Mouse (Mus musculus): ENCODE results near the gene Wif1. TPM values are rescaled to one million over a fixed set of nuclear protein-coding genes. Genes with fewer than 3 reads are reported as not detected.

The Wif1 gene
- total and polyA plus RNA-seq, 3 experiments, result not detected

- Histone ChIP-seq H3K9ac (ENCODE audit: insufficient read depth, low read depth) (no peak overlapping the region), H3K4me2 (ENCODE audit: insufficient read depth, low read depth, poor library complexity, severe bottlenecking) (no peak overlapping the region), H3K79me2 (replicated peaks; ENCODE audit: control insufficient read depth, extremely low read depth, insufficient read depth, poor library complexity, severe bottlenecking) (no peaks in the 10 kb centered on the region), H3K9me3 (replicated peaks; ENCODE audit: low read length) (peaks cover 29% of the 10 kb centered on the region), H3K4me3 (replicated peaks in 1 of 3; ENCODE audit: low read depth in 2 of 3, low read length in 2 of 3, poor library complexity in 1 of 3) (no peak overlapping the region), H3K36me3 (replicated peaks in 1 of 2; ENCODE audit: control insufficient read depth in 1 of 2, insufficient read depth in 1 of 2, low read length in 1 of 2) (no peaks in the 10 kb centered on the region), H3K27ac (ENCODE audit: insufficient read depth, low read depth) (no peak overlapping the region), H3K27me3 (replicated peaks) (no peaks in the 10 kb centered on the region), H3K4me1 (ENCODE audit: control insufficient read depth in 1 of 2, insufficient read depth in 2 of 2) (no peaks in the 10 kb centered on the region)
- in situ Hi-C loops (cut with MboI; ENCODE audit: low pct_ligation_motif_present, low pct_unique_long_range_greater_than_20kb, low sequenced_read_pairs) (no loop called here), dilution Hi-C loops (cut with MboI; ENCODE audit: extremely low pct_ligation_motif_present, extremely low pct_unique_long_range_greater_than_20kb, low sequenced_read_pairs) (no loop called here)
- no peak for DNase-seq (ENCODE audit: extremely low read depth)
- TF ChIP-seq USF2 (conservative IDR thresholded peaks at IDR 0.05; ENCODE audit: low read depth, low read length), result no peak
- TF ChIP-seq CTCF (conservative IDR thresholded peaks at IDR 0.05 in 1 of 2, IDR thresholded peaks at IDR 0.05 in 1 of 2; ENCODE audit: low read depth in 2 of 2, low read length in 2 of 2), result no peak
- no peak for TF ChIP-seq JUN (IDR thresholded peaks at IDR 0.05; ENCODE audit: insufficient read depth, low read depth, low read length)
- TF ChIP-seq RCOR1 (conservative IDR thresholded peaks at IDR 0.05; ENCODE audit: low read depth, low read length), result no peak
- TF ChIP-seq RAD21 (IDR thresholded peaks at IDR 0.05; ENCODE audit: low read depth, low read length), result no peak
- TF ChIP-seq HCFC1 (IDR thresholded peaks at IDR 0.05; ENCODE audit: low read depth, low read length), result no peak
- TF ChIP-seq USF1 (IDR thresholded peaks at IDR 0.05; ENCODE audit: low read depth, low read length), result no peak
- no peak for TF ChIP-seq ZNF384 (IDR thresholded peaks at IDR 0.05; ENCODE audit: low read depth, low read length)
Measured at GRCm38 (mm10) chr10:121120751-121121150, 87.0 kb downstream of the Wif1 start.

DNA sequence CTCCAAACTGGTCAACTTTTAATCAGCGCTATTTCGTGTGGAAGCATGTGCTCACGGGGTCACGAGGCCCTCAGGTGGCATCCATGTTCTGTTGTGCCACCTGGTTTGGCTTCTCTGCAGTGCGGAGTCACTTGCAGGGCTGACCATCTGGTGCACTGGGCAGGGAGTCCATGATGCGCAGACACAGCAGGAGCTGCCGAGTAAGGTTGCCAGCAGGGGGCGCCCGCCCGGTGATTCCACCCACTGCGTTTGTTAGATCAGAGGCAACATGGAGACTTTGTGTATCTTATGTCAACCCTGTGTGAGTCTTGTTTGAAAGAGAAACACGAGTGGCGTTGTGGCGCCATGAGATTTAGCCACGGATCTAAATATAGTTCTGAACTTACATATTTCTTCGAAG lies 90.7 kb downstream of the Wif1 start:
- peak; percentile 23 for DNase-seq (ENCODE audit: extremely low read depth)

More for the DNA sequence above, 90.7 kb downstream of the Wif1 start:
- Histone ChIP-seq H3K9me3 (replicated peaks; ENCODE audit: low read length) (peaks cover 26% of the 10 kb centered on the region), H3K27ac (ENCODE audit: insufficient read depth, low read depth) (no peak overlapping the region), H3K4me2 (ENCODE audit: insufficient read depth, low read depth, poor library complexity, severe bottlenecking) (no peak overlapping the region), H3K27me3 (replicated peaks) (peaks cover under 1% of the 10 kb centered on the region), H3K4me3 (replicated peaks in 1 of 3; ENCODE audit: low read depth in 2 of 3, low read length in 2 of 3, poor library complexity in 1 of 3) (no peak overlapping the region), H3K79me2 (replicated peaks; ENCODE audit: control insufficient read depth, extremely low read depth, insufficient read depth, poor library complexity, severe bottlenecking) (no peaks in the 10 kb centered on the region), H3K36me3 (replicated peaks in 1 of 2; ENCODE audit: control insufficient read depth in 1 of 2, insufficient read depth in 1 of 2, low read length in 1 of 2) (no peaks in the 10 kb centered on the region), H3K4me1 (ENCODE audit: control insufficient read depth in 1 of 2, insufficient read depth in 2 of 2) (no peaks in the 10 kb centered on the region), H3K9ac (ENCODE audit: insufficient read depth, low read depth) (no peak overlapping the region)
- in situ Hi-C loops (cut with MboI; ENCODE audit: low pct_ligation_motif_present, low pct_unique_long_range_greater_than_20kb, low sequenced_read_pairs), result no loop called here
- dilution Hi-C loops (cut with MboI; ENCODE audit: extremely low pct_ligation_motif_present, extremely low pct_unique_long_range_greater_than_20kb, low sequenced_read_pairs), result no loop called here
- TF ChIP-seq POLR2A (IDR thresholded peaks at IDR 0.05; ENCODE audit: low read depth, low read length) (no peak), SIN3A (IDR thresholded peaks at IDR 0.05; ENCODE audit: low read length) (no peak), CTCF (conservative IDR thresholded peaks at IDR 0.05 in 1 of 2, IDR thresholded peaks at IDR 0.05 in 1 of 2; ENCODE audit: low read depth in 2 of 2, low read length in 2 of 2) (peak in 1 of 2 experiments; percentile 50; a peak in 3 of 4 replicates), MAFK (IDR thresholded peaks at IDR 0.05; ENCODE audit: insufficient replicate concordance, low read length) (no peak), USF2 (conservative IDR thresholded peaks at IDR 0.05; ENCODE audit: low read depth, low read length) (no peak), JUND (conservative IDR thresholded peaks at IDR 0.05; ENCODE audit: low read depth, low read length) (no peak), MYC (IDR thresholded peaks at IDR 0.05; ENCODE audit: low read depth, low read length) (no peak), SMC3 (IDR thresholded peaks at IDR 0.05; ENCODE audit: low read depth, low read length) (peak; percentile 51), GABPA (IDR thresholded peaks at IDR 0.05; ENCODE audit: insufficient replicate concordance, low read depth, low read length) (no peak), MAX (IDR thresholded peaks at IDR 0.05; ENCODE audit: low read length) (no peak), NELFE (IDR thresholded peaks at IDR 0.05; ENCODE audit: low read depth, low read length) (no peak), ZNF384 (IDR thresholded peaks at IDR 0.05; ENCODE audit: low read depth, low read length) (no peak), USF1 (IDR thresholded peaks at IDR 0.05; ENCODE audit: low read depth, low read length) (no peak), RCOR1 (conservative IDR thresholded peaks at IDR 0.05; ENCODE audit: low read depth, low read length) (no peak), BHLHE40 (IDR thresholded peaks at IDR 0.05; ENCODE audit: low read depth, low read length) (no peak), TCF12 (IDR thresholded peaks at IDR 0.05; ENCODE audit: low read depth, low read length) (no peak), IRF4 (IDR thresholded peaks at IDR 0.05; ENCODE audit: low read depth, low read length) (no peak)

Measured in CH12.LX (cell line).